Mouse (Mus musculus) liver, adult (tissue): Measurements from ENCODE around the gene Tmem132e.
A peak's percentile ranks its signal among the peaks of the same experiment; 100 is the strongest.

Experiments used
- GATA4 ChIP-seq: IDR thresholded peaks from 2 replicates; pipeline ENCODE4 v1.6.1; 2014; ENCODE audit warnings: mild to moderate bottlenecking, low read length; ENCODE audit not compliant: insufficient replicate concordance

The Tmem132e gene

GRCm38 (mm10) chr11:82388371-82389313, at the start of gene Tmem132e:
Gene Tmem132e (plus strand): TSS chr11:82388900.
- no peak for TF ChIP-seq GATA4

DNA sequence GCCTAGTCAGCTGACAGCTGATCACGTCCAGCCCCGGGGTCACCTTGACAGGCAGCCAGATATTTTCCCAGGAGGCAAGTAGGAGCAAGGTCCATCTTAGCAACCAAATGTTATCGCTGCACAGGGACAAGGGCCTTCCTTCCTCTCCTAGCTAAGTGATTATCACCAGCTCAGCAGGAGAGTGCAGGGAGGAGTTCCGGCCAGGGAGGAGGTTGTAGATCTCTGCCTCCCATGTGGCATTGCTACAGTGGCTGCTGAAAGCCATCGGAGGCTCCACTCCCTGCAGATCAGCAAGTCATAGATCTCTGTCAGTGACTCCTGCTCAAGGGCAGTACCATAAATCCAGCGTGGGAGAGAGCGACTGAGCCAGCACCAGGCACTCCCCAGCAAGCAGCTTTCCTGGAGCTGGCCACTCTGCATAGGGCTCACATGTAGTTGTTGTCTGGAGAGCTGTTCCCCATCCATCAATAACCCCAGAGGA, 48.7 kb upstream of the Tmem132e start:
- peak; percentile 99 for TF ChIP-seq GATA4

DNA sequence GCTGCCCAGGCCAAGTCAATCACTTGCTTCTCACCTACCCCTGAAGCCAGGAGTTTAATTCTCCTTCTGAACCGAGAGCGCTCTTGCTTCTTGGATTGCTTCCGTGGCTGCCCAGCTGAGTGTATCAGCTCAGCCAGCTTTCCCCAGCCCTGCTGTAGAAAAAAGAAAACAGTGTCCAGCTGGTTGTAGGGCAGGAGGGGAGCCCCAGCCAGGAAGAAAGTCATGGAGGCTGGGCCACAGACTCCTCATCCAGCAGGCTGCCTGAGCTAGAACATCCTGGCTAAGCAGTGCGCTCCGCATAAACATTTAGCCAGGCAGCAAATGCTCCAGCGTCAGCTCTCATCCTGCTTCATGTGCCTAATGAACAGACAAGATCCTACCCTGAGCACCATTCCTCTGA, 48.3 kb upstream of the Tmem132e start:
- no peak for TF ChIP-seq GATA4

DNA sequence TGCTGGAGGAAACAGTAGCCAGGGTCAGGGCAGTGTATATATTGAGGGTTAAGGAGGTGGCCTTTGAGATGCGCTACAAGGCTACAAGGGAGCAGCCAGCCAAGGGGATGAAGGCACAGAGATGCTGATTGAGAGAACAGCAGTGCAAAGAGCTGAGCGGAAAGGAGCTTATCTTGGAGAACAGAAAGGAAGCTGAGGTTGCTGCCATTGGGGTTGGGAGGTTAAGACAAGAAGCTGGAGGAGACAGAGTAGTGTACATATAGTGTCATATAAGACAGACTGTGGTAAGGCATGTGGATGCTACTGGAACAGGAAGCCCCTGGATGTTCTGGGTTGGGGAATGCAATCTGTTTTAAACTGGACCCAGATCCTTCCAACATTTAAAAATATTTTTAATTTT, 47.8 kb upstream of the Tmem132e start:
- TF ChIP-seq GATA4, result peak; percentile 60; the same call in 1 of the 2 replicates

DNA sequence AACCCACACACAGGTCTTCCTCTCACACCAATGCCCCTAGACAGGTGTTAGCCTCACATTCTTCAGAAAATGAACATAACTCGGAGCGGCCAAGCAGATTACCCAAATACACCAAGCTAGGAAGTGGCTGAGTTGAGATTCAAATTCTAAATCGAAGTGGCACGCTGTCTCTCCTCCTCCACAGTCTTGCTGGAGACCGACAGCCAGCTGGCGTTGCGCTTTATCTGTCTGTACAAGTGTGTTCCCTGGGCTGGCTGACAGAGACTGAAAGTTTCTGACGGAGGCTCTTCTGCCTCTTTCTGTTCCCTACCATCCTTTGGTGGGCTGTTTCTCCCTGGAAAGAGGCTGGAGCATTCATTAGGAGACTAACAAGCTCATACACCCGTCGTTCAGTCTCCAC, 37.7 kb upstream of the Tmem132e start:
- TF ChIP-seq GATA4, result no peak

DNA sequence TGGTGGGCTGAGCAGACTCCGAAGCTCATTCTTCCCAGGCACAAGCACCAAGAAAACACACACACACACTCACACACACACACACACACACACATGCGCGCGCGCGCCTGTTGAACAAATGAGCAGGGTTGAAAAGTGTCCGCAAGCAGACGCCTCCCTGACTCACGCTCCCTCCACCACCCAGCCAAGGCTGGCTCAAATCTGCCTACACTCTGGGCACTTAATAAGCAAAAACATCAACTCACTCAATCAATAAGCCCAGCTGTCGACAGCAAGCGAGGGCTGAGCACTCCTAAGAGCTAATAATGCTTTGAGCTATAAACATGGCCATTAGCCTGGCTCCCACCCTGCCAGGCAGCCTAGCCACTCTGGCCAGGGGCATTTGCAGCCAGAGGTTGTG, 18.5 kb upstream of the Tmem132e start:
- no peak for TF ChIP-seq GATA4

GRCm38 (mm10) chr11:82371577-82371976, 17.1 kb upstream of the Tmem132e start:
- no peak for TF ChIP-seq GATA4

DNA sequence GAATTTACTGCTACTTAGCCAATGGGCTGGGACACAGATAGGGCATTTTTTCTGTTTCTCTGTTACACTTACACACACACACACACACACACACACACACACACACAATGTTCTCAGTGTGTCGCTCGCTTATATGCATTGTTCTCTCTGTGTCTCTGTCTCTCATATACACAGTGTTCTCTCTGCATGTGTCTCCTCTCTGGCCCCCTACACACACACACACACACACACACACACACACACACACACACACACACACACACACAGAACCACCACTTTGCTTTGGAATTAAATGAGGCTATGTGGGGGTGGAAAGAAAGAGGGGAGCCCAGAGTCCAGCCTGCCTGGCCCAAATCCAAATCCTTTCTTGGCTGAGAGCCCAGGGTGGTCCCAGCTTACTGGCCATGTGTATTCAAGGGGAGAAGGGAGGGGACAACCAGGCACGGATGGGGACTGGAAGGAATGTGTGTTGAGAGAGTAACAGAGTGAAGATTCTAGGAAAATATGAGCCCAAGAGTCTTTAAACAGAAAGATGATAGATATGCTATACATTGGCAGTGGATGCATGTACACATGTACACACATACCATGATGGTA, 8.0 kb upstream of the Tmem132e start:
- TF ChIP-seq GATA4, result no peak

DNA sequence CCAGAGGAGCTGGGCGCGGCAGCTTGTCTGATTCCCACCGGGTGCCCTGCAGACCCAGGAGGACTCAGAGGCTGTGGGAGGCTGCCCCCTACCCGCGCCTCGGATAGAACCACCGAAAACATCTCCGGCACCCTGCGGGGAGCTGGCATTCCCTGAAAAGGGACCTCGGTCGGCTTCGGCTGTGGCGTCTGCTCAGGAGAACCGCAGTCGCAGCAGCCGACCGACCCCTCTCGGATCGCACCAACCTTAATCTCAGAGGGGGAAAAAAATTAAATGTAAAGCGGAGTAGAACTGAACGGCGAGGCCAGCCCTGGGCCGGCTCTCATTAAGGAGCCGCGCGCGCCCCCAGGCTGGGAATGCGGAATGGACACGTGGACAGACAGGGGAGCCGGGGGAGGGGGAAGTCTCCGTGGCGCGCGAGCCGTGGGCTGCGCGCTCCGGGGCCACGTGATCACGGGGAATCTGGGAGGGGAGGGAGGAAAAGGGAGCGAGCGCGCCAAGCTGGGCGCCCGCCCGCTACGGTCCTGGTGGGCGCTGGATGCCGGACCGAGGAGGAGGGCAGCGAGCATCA, 1.6 kb upstream of the Tmem132e start:
- TF ChIP-seq GATA4, result no peak

DNA sequence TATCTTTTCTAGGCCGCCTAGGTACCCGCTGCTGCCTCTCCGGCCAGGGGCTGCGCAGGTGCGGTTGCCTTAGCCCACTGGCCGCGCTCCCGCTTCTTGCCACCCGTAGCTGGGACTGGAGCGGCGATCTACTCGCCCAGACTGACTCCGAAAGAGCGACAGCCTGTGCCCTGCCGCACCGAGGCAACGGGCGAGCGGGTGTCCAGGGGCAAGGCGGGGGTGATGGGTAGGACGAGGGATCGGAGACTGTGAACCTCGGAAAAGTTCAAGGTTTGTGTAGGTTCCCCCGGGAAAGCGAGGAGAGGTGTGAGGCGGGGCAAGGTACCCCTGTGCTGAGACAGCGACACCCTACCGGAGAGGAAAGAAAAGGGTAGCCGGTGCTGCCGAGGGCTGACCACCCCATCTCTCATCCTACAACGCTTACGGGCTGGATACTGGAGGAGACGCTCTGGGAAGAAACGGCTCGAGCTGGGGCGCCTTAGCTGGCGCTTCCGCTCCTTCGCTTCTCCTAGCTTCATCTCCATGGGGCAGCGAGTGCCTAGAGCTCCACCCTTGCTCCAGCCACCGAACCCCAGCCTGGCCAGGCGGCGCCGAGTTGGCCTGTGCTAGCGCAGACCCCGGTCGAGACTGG, 874 bp upstream of the Tmem132e start:
- TF ChIP-seq GATA4, result no peak

DNA sequence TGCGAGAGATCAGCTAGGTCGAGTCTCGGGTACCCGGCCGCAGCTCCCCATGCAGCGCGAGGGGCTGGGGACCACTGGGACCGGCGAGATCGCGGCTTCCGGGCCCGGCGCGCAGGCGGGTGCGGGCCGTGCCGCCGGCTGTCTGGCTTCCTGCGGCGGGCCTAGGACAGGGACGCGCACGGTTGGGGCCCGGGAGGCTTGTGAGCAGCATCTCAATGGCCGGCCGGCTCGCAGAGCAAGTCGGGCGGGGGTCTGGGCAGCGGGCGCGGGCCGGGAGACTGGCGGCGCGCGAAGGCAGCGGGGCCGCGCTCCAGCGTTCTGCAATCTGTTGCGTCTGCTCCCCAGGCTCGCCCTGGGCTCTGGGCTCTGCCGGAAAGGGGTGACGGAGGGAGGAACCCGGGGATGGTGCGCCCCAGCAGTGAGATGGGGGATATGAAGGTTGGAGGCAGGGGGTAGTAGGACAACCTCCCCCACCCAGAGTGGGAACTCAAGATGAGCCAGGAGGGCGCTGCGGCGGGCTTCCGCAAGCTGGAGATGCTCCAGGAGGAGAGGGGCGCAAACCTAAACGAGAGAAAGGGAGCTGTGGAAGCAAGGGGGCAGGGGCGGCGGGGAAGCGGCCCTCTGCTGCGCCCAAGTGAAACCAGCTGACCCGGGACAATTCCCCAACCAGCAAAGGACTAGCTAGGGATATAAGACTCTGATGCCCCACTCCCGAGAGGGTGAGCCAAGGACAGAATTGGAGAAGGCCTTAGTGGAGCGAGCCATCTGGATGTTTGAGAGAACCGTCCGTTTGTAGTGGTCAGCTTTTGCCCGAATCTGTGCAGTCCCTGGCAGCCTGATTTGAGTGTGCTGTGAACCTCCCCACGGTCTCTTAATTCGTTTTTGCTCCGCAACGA, 944 bp downstream of the Tmem132e start:
- TF ChIP-seq GATA4, result no peak

DNA sequence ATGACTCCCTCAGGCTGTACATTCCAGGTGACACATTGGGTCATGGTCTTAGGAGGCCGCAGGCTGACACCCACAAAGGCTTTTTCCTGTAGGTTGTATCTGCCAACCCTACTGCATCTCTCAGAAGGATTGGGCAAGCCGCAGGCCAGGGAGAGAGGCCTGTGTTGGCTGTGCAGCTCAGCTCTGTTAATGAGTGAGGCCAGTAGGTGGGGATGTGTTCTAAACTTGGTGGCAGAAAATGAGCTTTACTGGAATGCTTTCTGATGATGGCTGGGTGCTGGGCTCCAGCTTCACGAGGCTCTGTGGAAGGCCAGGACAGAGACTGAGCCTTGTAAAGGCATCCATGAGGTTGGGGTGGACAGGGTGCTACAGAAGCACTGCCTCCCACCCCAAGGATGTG, 3.6 kb downstream of the Tmem132e start:
- no peak for TF ChIP-seq GATA4

DNA sequence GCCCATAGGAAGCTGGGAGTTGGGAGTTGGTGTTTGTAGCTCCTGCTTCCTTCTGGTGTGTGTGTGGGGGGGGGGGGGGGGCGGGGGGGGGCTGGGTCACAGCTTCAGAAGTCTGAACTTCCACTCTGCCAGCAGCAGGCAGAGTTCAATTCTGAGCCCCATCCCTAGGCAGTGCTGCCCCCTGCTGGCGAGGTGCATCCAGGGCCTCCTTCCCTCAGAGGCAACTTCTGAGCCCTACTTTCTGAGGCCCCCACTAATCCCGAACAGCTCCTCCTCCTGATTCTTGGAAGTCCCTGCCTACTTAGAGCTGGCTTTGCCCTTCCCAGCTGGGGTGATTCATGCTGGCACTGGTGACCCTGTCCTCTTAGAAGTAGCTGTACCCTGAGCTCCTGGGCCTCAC, 10.9 kb downstream of the Tmem132e start:
- no peak for TF ChIP-seq GATA4

DNA sequence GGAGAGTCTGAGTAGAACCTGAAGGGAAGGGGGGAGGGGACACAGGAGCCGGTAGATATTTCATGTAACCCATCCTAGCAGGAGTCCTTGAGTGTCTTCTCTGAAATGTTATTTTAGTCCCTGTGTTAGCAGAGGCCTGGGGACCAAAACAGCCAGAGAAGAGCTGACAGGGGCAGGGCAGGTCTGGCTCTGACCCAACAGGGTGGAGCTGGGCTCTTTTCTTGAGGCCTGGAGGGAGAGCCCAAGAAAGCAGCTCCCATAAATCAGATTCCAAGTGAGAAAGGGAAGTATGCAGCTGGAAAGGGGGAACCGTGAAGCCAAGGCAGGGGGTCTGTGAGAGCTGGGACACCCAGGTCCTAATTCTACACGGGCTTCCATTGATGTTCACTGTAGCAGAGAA, 16.9 kb downstream of the Tmem132e start:
- no peak for TF ChIP-seq GATA4
